Mouse (Mus musculus): ENCODE results near the gene Rnpepl1. TPM values are rescaled to one million over a fixed set of nuclear protein-coding genes. Genes with fewer than 3 reads are reported as not detected.
A peak's percentile ranks its signal among the peaks of the same experiment; 100 is the strongest.

Gene Rnpepl1
- polyA plus RNA-seq, 2 experiments: 39.9 to 51.7 TPM

DNA sequence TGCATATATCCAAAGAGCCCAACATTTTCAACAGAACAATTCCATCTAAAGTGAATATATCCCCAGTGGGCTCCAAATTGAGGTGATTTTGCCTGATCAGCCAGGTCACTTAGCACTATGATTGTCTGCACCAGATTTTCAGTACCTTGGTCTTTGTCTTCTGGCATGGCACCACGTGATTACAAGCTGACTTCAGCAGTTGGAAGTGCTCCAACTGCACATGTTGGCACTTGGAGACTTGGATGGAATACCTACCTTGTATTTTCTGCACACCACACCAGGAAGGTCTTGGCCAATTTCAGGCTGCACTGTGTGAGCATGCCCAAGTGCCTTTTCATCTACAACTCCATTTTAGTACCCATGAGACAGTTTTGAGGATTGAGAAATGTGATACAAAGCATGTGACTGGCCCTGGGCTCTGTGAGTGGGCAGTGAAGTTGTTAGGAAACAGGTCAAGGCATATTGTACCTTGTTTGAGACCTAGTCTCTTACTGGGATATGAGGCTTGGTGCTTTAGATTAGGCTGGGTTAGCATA, 19.7 kb downstream of the Rnpepl1 start:
- H3K4me3 ChIP-seq (replicated peaks; ENCODE audit: low read length): no peak overlapping the region
- H3K4me2 ChIP-seq (replicated peaks; ENCODE audit: low read depth, low read length, severe bottlenecking): no peak overlapping the region
- H3K27ac ChIP-seq (replicated peaks; ENCODE audit: low read depth, low read length): no peak overlapping the region
- peaks cover 7% of the 10 kb centered on the region for H3K4me1 ChIP-seq (ENCODE audit: control insufficient read depth, insufficient read depth, low read length)
- TF ChIP-seq POLR2A (IDR thresholded peaks at IDR 0.05; ENCODE audit: borderline replicate concordance, extremely low read depth, insufficient read depth, insufficient read length): no peak
- H3K9me3 ChIP-seq (ENCODE audit: control insufficient read depth, low read length): peaks cover 7% of the 10 kb centered on the region; the same call in 1 of the 2 replicates
- H3K36me3 ChIP-seq (ENCODE audit: control insufficient read depth, insufficient read depth, low read length): no peaks in the 10 kb centered on the region
- ATAC-seq (ENCODE audit: low FRiP score, low read depth) (no peak), DNase-seq (ENCODE audit: low spot score) (no peak)
- WGBS: 17% methylated on average over 1 of the region's 1 CpGs
- H3K27me3 ChIP-seq (ENCODE audit: control insufficient read depth, insufficient read depth, low read length): no peaks in the 10 kb centered on the region
- H3K9ac ChIP-seq (ENCODE audit: low read depth, low read length, severe bottlenecking): no peak overlapping the region

DNA sequence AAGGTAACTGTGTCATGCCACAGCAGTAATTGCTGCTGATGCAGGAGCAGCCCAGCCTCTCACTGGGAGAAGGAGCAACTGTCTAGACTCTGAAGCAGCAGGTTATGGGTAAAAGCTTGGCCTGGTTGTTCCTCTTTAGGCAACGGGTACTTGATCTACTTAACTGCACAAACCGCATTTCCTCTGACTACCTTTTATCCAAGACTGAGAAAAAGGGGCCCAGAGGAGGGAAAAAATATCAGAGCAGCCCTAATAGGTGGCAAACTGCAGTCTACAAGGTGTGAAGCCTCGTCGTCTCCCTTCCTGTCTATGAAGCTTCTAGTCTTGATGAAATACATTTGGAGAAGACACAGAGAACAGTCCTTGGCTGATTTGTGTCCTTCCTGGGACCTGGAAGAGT, 23.0 kb downstream of the Rnpepl1 start:
- WGBS: 76% methylated on average over 4 of the region's 4 CpGs
- no peak for ATAC-seq (ENCODE audit: low FRiP score, low read depth)

DNA sequence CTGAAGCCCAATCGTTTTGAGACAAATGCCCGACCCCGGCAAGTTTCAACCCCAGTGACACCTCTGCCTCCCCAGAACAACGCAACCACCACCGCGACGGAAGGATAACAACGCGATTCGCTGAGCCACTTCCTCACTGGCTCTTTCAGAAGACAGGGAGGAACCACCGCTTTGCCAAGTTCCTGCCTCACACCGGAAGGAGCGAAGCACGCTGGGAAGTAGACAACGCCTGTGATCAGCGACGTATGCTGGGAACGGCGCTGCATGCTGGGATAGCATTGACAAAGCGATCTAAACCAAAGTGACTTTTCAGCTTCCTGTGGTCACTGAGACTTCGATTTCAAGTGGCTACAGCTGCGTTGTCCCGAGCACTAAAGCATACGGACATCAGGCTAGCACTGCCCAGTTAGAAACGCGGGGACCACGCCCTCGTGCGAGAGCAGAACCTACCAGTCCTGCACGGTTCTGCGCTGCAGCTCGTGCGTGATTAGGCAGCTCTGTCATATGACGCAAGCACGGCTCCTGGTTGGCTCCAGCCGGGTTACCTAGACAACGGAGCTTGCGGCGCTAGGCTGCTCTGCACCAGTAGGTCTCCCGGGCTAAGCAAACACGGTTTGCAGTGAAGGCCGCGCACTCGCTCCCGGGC, 23.7 kb downstream of the Rnpepl1 start, which contains the start of gene Capn10:
TSS of gene Capn10 (plus strand) at position 195 of the 646 bp plus-strand sequence.
- H3K9ac ChIP-seq (ENCODE audit: low read depth, low read length, severe bottlenecking): peak within 1 kb of the TSS; percentile 70
- H3K4me2 ChIP-seq (replicated peaks; ENCODE audit: low read depth, low read length, severe bottlenecking): peak within 1 kb of the TSS; percentile 92
- H3K4me3 ChIP-seq (replicated peaks; ENCODE audit: low read length): peak within 1 kb of the TSS; percentile 83
- peaks cover 16% of the 10 kb centered on the region for H3K36me3 ChIP-seq (ENCODE audit: control insufficient read depth, insufficient read depth, low read length)
- TF ChIP-seq POLR2A (IDR thresholded peaks at IDR 0.05; ENCODE audit: borderline replicate concordance, extremely low read depth, insufficient read depth, insufficient read length): peak; percentile 59; the same call in 1 of the 2 replicates
- H3K27ac ChIP-seq (replicated peaks; ENCODE audit: low read depth, low read length): peak within 1 kb of the TSS; percentile 96
- peaks cover 13% of the 10 kb centered on the region for H3K4me1 ChIP-seq (ENCODE audit: control insufficient read depth, insufficient read depth, low read length)
- no peaks in the 10 kb centered on the region for H3K27me3 ChIP-seq (ENCODE audit: control insufficient read depth, insufficient read depth, low read length)
- DNase-seq (ENCODE audit: low spot score) (peak; percentile 98), ATAC-seq (ENCODE audit: low FRiP score, low read depth) (peak; percentile 100)
- 1% methylated on average over 45 of the region's 45 CpGs for WGBS
- H3K9me3 ChIP-seq (ENCODE audit: control insufficient read depth, low read length): peaks cover 7% of the 10 kb centered on the region; the same call in 1 of the 2 replicates

More for the DNA sequence above, 23.0 kb downstream of the Rnpepl1 start:
- H3K4me3 ChIP-seq (replicated peaks; ENCODE audit: low read length): peak overlapping the region; percentile 83
- TF ChIP-seq POLR2A (IDR thresholded peaks at IDR 0.05; ENCODE audit: borderline replicate concordance, extremely low read depth, insufficient read depth, insufficient read length): no peak
- H3K4me2 ChIP-seq (replicated peaks; ENCODE audit: low read depth, low read length, severe bottlenecking): peak overlapping the region; percentile 92
- H3K27ac ChIP-seq (replicated peaks; ENCODE audit: low read depth, low read length): peak overlapping the region; percentile 96
- H3K9ac ChIP-seq (ENCODE audit: low read depth, low read length, severe bottlenecking): peak overlapping the region; percentile 70
- H3K9me3 ChIP-seq (ENCODE audit: control insufficient read depth, low read length): peaks cover 7% of the 10 kb centered on the region; the same call in 1 of the 2 replicates
- H3K27me3 ChIP-seq (ENCODE audit: control insufficient read depth, insufficient read depth, low read length): no peaks in the 10 kb centered on the region
- peaks cover 13% of the 10 kb centered on the region for H3K4me1 ChIP-seq (ENCODE audit: control insufficient read depth, insufficient read depth, low read length)
- H3K36me3 ChIP-seq (ENCODE audit: control insufficient read depth, insufficient read depth, low read length): peaks cover 11% of the 10 kb centered on the region
- no peak for DNase-seq (ENCODE audit: low spot score)

DNA sequence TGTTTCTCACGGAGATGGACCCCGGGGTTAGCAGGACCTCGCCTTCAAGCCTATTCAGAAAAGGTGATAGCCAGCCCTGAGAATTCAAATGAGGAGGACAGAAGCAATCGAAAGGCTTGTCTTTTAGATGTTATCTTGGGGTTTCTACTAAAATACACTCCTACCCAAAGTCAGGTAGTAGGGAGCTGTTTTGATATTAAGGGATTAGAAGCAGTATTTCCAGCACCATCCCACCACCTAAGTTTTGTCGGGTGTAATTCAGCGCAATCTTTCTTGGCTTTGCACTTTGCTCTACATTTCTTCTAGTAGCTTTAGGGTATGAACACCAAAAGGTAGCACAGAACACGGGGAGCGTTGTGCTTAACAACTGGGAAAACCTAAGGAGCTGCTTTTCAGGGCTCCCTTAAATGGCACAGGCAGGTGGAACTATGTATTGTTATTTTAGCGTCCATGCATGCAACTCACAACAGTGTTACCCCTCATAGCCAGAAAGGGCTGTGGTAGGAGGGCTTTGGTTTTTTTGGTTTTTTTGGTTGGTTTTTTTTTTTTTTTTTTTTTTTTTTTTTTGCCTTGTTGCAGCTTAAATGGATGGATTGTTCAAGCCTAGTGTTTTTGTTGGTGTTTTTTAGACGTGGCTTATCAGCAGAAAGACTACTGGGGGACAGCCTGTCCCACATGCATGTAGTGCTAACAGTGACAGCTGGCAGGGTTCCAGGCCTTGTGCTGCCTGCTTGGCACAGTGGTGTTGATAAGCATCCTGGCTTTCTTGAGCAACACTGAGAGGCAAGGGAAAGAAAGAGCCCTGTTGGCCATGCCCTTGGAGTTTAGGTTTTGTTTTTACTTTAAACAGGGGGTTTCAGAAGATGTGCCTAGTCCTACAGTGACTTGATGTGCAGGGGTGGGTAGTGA, 24.7 kb downstream of the Rnpepl1 start:
- no peak for TF ChIP-seq POLR2A (IDR thresholded peaks at IDR 0.05; ENCODE audit: borderline replicate concordance, extremely low read depth, insufficient read depth, insufficient read length)
- Histone ChIP-seq H3K9ac (ENCODE audit: low read depth, low read length, severe bottlenecking) (peak overlapping the region; percentile 70), H3K4me2 (replicated peaks; ENCODE audit: low read depth, low read length, severe bottlenecking) (peak overlapping the region; percentile 92), H3K4me1 (ENCODE audit: control insufficient read depth, insufficient read depth, low read length) (peaks cover 13% of the 10 kb centered on the region), H3K27ac (replicated peaks; ENCODE audit: low read depth, low read length) (peak overlapping the region; percentile 96), H3K4me3 (replicated peaks; ENCODE audit: low read length) (peak overlapping the region; percentile 83), H3K27me3 (ENCODE audit: control insufficient read depth, insufficient read depth, low read length) (no peaks in the 10 kb centered on the region), H3K36me3 (ENCODE audit: control insufficient read depth, insufficient read depth, low read length) (peaks cover 26% of the 10 kb centered on the region), H3K9me3 (ENCODE audit: control insufficient read depth, low read length) (peaks cover 7% of the 10 kb centered on the region; the same call in 1 of the 2 replicates)
- 22% methylated on average over 10 of the region's 10 CpGs for WGBS
- no peak for DNase-seq (ENCODE audit: low spot score)
- no peak for ATAC-seq (ENCODE audit: low FRiP score, low read depth)

DNA sequence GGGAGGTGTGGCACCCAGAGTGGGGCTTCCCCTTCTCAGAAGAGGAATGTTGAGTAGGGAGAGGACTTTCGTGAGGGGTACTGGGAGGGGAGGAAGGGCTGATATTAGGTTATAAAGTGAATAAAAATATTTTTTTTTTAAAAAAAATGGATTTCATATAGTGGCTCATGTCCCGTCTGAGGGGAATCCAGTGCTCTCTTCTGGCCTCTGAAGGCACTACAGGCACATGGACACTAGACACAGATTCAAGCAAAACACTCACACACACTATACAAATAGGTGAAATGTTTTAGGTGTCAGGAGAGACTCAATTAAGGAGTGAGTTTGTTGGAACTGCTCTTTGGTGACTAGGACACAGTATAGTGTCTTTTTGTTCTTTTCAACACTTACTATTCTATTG, 25.4 kb downstream of the Rnpepl1 start:
- DNase-seq (ENCODE audit: low spot score) (no peak), ATAC-seq (ENCODE audit: low FRiP score, low read depth) (no peak)
- TF ChIP-seq POLR2A (IDR thresholded peaks at IDR 0.05; ENCODE audit: borderline replicate concordance, extremely low read depth, insufficient read depth, insufficient read length): no peak
- Histone ChIP-seq H3K9ac (ENCODE audit: low read depth, low read length, severe bottlenecking) (peak overlapping the region; percentile 70; the same call in 1 of the 2 replicates), H3K4me2 (replicated peaks; ENCODE audit: low read depth, low read length, severe bottlenecking) (peak overlapping the region; percentile 92), H3K36me3 (ENCODE audit: control insufficient read depth, insufficient read depth, low read length) (peaks cover 31% of the 10 kb centered on the region), H3K4me3 (replicated peaks; ENCODE audit: low read length) (peak overlapping the region; percentile 83; the same call in 1 of the 2 replicates), H3K27ac (replicated peaks; ENCODE audit: low read depth, low read length) (no peak overlapping the region), H3K27me3 (ENCODE audit: control insufficient read depth, insufficient read depth, low read length) (no peaks in the 10 kb centered on the region), H3K4me1 (ENCODE audit: control insufficient read depth, insufficient read depth, low read length) (peaks cover 13% of the 10 kb centered on the region), H3K9me3 (ENCODE audit: control insufficient read depth, low read length) (peaks cover 7% of the 10 kb centered on the region; the same call in 1 of the 2 replicates)
- 70% methylated on average over 2 of the region's 2 CpGs for WGBS
